In genomic region chr12:80917764-80918163, GRCm38 (mm10) we compare ENCODE assay signal across 9 mouse cellular contexts. TPM values are rescaled to one million over a fixed set of nuclear protein-coding genes. Genes with fewer than 3 reads are reported as not detected.
A peak's percentile ranks its signal among the peaks of the same experiment; 100 is the strongest.
DNase-seq lines count a peak whose midpoint lies in the region; ATAC-seq lines count a peak whose summit lies in the region.
"Had no signal": no experiment of that assay in that cellular context is flagged by ENCODE, and none has a peak within 500 bp of the region (broad histone marks: within the 10 kb centered on the region; RNA-seq: fewer than 3 reads in every experiment).

No protein-coding gene starts in this region.

- no peaks in the 10 kb centered on the region for H3K4me1 ChIP-seq in limb, embryonic 11.5 days (ENCODE audit: control insufficient read depth, insufficient read depth, low read length)
- H3K4me1 ChIP-seq in limb, embryonic 10.5 days = peaks cover 5% of the 10 kb centered on the region
- peaks cover under 1% of the 10 kb centered on the region; the same call in 1 of the 2 replicates for H3K4me1 ChIP-seq in forebrain, embryonic 12.5 days

- no peak overlapping the region for H3K9ac ChIP-seq in limb, embryonic 11.5 days (ENCODE audit: low read length)
- no peak overlapping the region for H3K9ac ChIP-seq in forebrain, embryonic 12.5 days
- H3K9ac ChIP-seq: midbrain, embryonic 12.5 days had no signal

- ATAC-seq in limb, embryonic 11.5 days (ENCODE audit: insufficient number of reproducible peaks, low FRiP score, low TSS enrichment, low read depth) = no peak
- ATAC-seq in granulocyte monocyte progenitor cell, adult 5-6 weeks (replicated peaks; ENCODE audit: poor library complexity, severe bottlenecking) = peak; percentile 62
- no peak for ATAC-seq in forebrain, embryonic 12.5 days (ENCODE audit: low FRiP score)

- no peaks in the 10 kb centered on the region for H3K9me3 ChIP-seq in limb, embryonic 11.5 days (ENCODE audit: control insufficient read depth, low read length)
- H3K9me3 ChIP-seq in limb, embryonic 10.5 days (replicated peaks) = no peaks in the 10 kb centered on the region
- H3K9me3 ChIP-seq in forebrain, embryonic 12.5 days = 0 out of 2 replicates have a peak, but pooled peaks cover 2% of the 10 kb centered on the region
- H3K9me3 ChIP-seq: midbrain, embryonic 12.5 days had no signal

- H3K27me3 ChIP-seq in limb, embryonic 11.5 days (ENCODE audit: control insufficient read depth, insufficient read depth, low read length) = no peaks in the 10 kb centered on the region
- H3K27me3 ChIP-seq in limb, embryonic 10.5 days (ENCODE audit: low read depth, poor library complexity, severe bottlenecking) = 0 out of 2 replicates have a peak, but pooled peaks cover 5% of the 10 kb centered on the region
- peaks cover 2% of the 10 kb centered on the region; the same call in 1 of the 2 replicates for H3K27me3 ChIP-seq in forebrain, embryonic 12.5 days
- H3K27me3 ChIP-seq: midbrain, embryonic 12.5 days had no signal

- H3K4me2 ChIP-seq in limb, embryonic 11.5 days (ENCODE audit: low read depth, severe bottlenecking) = no peak overlapping the region
- H3K4me2 ChIP-seq in forebrain, embryonic 12.5 days = no peak overlapping the region
- H3K4me2 ChIP-seq: midbrain, embryonic 12.5 days had no signal

- intact Hi-C loops in gastrocnemius, postnatal 36 days (cut with DNase I) = no loop called here

- WGBS in limb, embryonic 11.5 days = 60% methylated on average over 7 of the region's 7 CpGs
- 59% methylated on average over 7 of the region's 7 CpGs for WGBS in limb, embryonic 10.5 days
- 61% methylated on average over 7 of the region's 7 CpGs for WGBS in forebrain, embryonic 12.5 days

- DNase-seq in limb, embryonic 11.5 days (ENCODE audit: low spot score) = peak; percentile 28
- DNase-seq in limb, embryonic 10.5 days (ENCODE audit: low spot score) = no peak
- DNase-seq in WW6 (ENCODE audit: low read depth, low spot score) = peak; percentile 39
- peak; percentile 24 to 47 for DNase-seq in spleen, postnatal 14 days (ENCODE audit: low spot score in 2 of 2)
- no peak for DNase-seq in Muller cell, postnatal 12 days (ENCODE audit: inconsistent ontology term)
- DNase-seq in gastrocnemius, postnatal 36 days = no peak

- H3K36me3 ChIP-seq in limb, embryonic 11.5 days (ENCODE audit: control insufficient read depth, insufficient read depth, low read length) = no peaks in the 10 kb centered on the region
- no peaks in the 10 kb centered on the region for H3K36me3 ChIP-seq in limb, embryonic 10.5 days
- no peaks in the 10 kb centered on the region for H3K36me3 ChIP-seq in forebrain, embryonic 12.5 days (replicated peaks)
- H3K36me3 ChIP-seq: midbrain, embryonic 12.5 days had no signal

- H3K27ac ChIP-seq in limb, embryonic 11.5 days (replicated peaks; ENCODE audit: low read depth, low read length) = no peak overlapping the region
- H3K27ac ChIP-seq in limb, embryonic 10.5 days = no peak overlapping the region
- H3K27ac ChIP-seq in forebrain, embryonic 12.5 days = no peak overlapping the region
- H3K27ac ChIP-seq: midbrain, embryonic 12.5 days had no signal

- no peak overlapping the region for H3K4me3 ChIP-seq in limb, embryonic 11.5 days (ENCODE audit: low read depth, low read length)
- no peak overlapping the region for H3K4me3 ChIP-seq in limb, embryonic 10.5 days
- no peak overlapping the region for H3K4me3 ChIP-seq in forebrain, embryonic 12.5 days (replicated peaks)
- H3K4me3 ChIP-seq: midbrain, embryonic 12.5 days had no signal

RNA-seq across cellular contexts. Expression of gene Srsf5, which starts 27.5 kb away (rescaled TPM):
- polyA plus RNA-seq in limb, embryonic 11.5 days (2014; fragmentation: Nextera tagmentation; extraction: Ambion mirVana) = 363 and 435 TPM in 2 replicates
- 411 and 501 TPM in 2 replicates for polyA plus RNA-seq in limb, embryonic 10.5 days (2016; fragmentation: Nextera tagmentation; extraction: Ambion mirVana)
- 313 and 360 TPM in 2 replicates for total RNA-seq in granulocyte monocyte progenitor cell, adult 5-6 weeks (2014; fragmentation: Nextera tagmentation)
- total RNA-seq in granulocyte monocyte progenitor cell, adult 5-6 weeks (2017) = 731 and 831 TPM in 2 replicates
- polyA plus RNA-seq in forebrain, embryonic 12.5 days (2016; fragmentation: Nextera tagmentation; extraction: Ambion mirVana) = 656 and 658 TPM in 2 replicates
- total RNA-seq in gastrocnemius, postnatal 36 days (2021) = 100 to 1,000 TPM in 1 of 2 experiments, 10 to 100 TPM in 1; 68.5 to 119 TPM

RNA-seq across cellular contexts. Expression of gene Slc10a1, which starts 50.7 kb away (rescaled TPM):
- 0.47 and 0.78 TPM in 2 replicates for polyA plus RNA-seq in limb, embryonic 11.5 days (2014; fragmentation: Nextera tagmentation; extraction: Ambion mirVana)
- polyA plus RNA-seq in limb, embryonic 10.5 days (2016; fragmentation: Nextera tagmentation; extraction: Ambion mirVana) = 0.40 and 0.68 TPM in 2 replicates
- total RNA-seq in granulocyte monocyte progenitor cell, adult 5-6 weeks (2014; fragmentation: Nextera tagmentation) = not detected in 2 replicates
- not detected in 2 replicates for total RNA-seq in granulocyte monocyte progenitor cell, adult 5-6 weeks (2017)
- 0.99 and 1.4 TPM in 2 replicates for polyA plus RNA-seq in forebrain, embryonic 12.5 days (2016; fragmentation: Nextera tagmentation; extraction: Ambion mirVana)
- total RNA-seq in gastrocnemius, postnatal 36 days (2021) = not detected

Comparison
In these comparisons a context has a peak if more than half of its experiments do, and no peak if none do; other contexts are left out.
1. DNase-seq: peak in limb, embryonic 11.5 days (single experiment), WW6 (single experiment) and spleen, postnatal 14 days (2 of 2); none in limb, embryonic 10.5 days (single experiment), Muller cell, postnatal 12 days (single experiment) and gastrocnemius, postnatal 36 days (0 of 2).